Mouse (Mus musculus): ENCODE results near the gene Flt4. TPM values are rescaled to one million over a fixed set of nuclear protein-coding genes. Genes with fewer than 3 reads are reported as not detected.

The Flt4 gene
- total and polyA plus RNA-seq, 3 experiments: 0.08 to 0.13 TPM; not detected in 1

DNA sequence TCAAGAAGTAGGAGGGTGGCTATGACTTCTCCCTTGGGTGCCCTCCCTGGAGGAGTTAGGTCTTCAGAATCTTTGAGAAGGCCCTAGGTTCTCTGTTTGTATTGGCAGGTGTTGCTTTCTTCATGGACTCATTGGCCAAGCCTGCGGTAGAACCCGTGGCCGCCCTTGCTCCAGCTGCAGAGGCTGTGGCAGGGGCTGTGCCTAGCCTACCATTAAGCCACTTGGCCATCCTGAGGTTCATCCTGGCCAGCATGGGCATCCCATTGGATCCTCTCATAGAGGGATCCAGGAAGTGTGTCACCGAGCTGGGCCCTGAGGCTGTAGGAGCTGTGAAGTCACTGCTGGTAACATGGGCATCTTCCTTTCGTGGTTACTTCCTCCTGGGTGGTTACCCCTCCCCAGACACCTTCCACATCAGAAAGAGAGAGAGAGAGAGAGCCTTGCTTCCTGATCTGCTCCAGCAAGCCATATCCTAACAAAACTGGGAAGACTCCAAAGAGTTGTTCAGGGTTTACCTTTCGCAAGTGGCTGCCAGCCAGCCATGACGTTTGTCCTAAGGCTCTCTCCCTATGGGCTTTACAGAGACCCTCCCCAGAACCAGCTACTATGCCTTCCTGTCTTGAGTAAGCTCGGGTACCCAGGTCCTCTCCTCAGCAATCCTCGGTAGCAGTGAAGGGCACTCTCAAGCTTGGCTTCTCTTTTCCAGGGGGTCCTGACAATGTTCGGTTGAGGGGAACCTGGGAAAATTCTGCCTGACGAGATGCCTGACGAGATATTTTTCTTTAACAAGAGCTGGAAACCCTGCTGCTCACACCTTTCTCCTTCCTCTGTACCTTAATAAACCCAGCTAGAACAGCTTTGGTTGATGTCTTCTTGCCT is 55.4 kb downstream of the Flt4 start:
- no peak overlapping the region for H3K4me3 ChIP-seq (ENCODE audit: control insufficient read depth in 1 of 2, insufficient read depth in 1 of 2, low read depth in 2 of 2, low read length in 2 of 2)
- no peaks in the 10 kb centered on the region for H3K9me3 ChIP-seq (replicated peaks; ENCODE audit: insufficient read depth, low read length)
- TF ChIP-seq HCFC1 (IDR thresholded peaks at IDR 0.05; ENCODE audit: low read depth, low read length) (no peak), ZMIZ1 (IDR thresholded peaks at IDR 0.05; ENCODE audit: low read depth, low read length) (no peak), ELF1 (IDR thresholded peaks at IDR 0.05; ENCODE audit: low read depth, low read length) (no peak), SMC3 (IDR thresholded peaks at IDR 0.05; ENCODE audit: low read depth, low read length) (no peak), MAFK (IDR thresholded peaks at IDR 0.05; ENCODE audit: borderline replicate concordance, low read depth, low read length) (no peak), MAZ (IDR thresholded peaks at IDR 0.05; ENCODE audit: low read depth, low read length) (no peak), ZC3H11A (IDR thresholded peaks at IDR 0.05; ENCODE audit: low read depth, low read length) (no peak), SIN3A (IDR thresholded peaks at IDR 0.05; ENCODE audit: low read length) (no peak), CTCF (IDR thresholded peaks at IDR 0.05 in 2 of 3, conservative IDR thresholded peaks at IDR 0.05 in 1 of 3; ENCODE audit: control insufficient read depth in 1 of 3, insufficient read depth in 1 of 3, low read depth in 2 of 3, low read length in 3 of 3, poor library complexity in 1 of 3, severe bottlenecking in 1 of 3) (no peak), ETS1 (IDR thresholded peaks at IDR 0.05; ENCODE audit: low read depth, low read length) (no peak), ZNF384 (IDR thresholded peaks at IDR 0.05; ENCODE audit: low read depth, low read length) (no peak), KAT2A (conservative IDR thresholded peaks at IDR 0.05; ENCODE audit: low read depth, low read length) (no peak), EP300 (IDR thresholded peaks at IDR 0.05; ENCODE audit: low read depth in 1 of 2, low read length in 2 of 2) (no peak), POLR2AphosphoS5 (IDR thresholded peaks at IDR 0.05; ENCODE audit: borderline replicate concordance, low read depth, low read length) (no peak), GABPA (IDR thresholded peaks at IDR 0.05; ENCODE audit: low read depth, low read length) (no peak)
- H3K9ac ChIP-seq (ENCODE audit: control insufficient read depth, low read depth, low read length, poor library complexity, severe bottlenecking): no peak overlapping the region
- peaks cover 0 to 8% of the 10 kb centered on the region in 2 experiments; a peak in 2 of 4 replicates for H3K36me3 ChIP-seq (ENCODE audit: control insufficient read depth in 1 of 2, insufficient read depth in 2 of 2, low read length in 2 of 2)
- no peaks in the 10 kb centered on the region for H3K79me2 ChIP-seq (ENCODE audit: control insufficient read depth, insufficient read depth, low read length, poor library complexity)
- peaks cover 5 to 9% of the 10 kb centered on the region in 2 experiments for H3K4me1 ChIP-seq (ENCODE audit: control insufficient read depth in 1 of 2, insufficient read depth in 2 of 2, low read length in 2 of 2)
- DNase-seq (ENCODE audit: low read depth, low spot score): no peak
- no peaks in the 10 kb centered on the region for H3K27me3 ChIP-seq (ENCODE audit: control insufficient read depth in 1 of 2, insufficient read depth in 2 of 2, low read length in 2 of 2)
- H3K27ac ChIP-seq (ENCODE audit: control insufficient read depth, low read depth, low read length): no peak overlapping the region

DNA sequence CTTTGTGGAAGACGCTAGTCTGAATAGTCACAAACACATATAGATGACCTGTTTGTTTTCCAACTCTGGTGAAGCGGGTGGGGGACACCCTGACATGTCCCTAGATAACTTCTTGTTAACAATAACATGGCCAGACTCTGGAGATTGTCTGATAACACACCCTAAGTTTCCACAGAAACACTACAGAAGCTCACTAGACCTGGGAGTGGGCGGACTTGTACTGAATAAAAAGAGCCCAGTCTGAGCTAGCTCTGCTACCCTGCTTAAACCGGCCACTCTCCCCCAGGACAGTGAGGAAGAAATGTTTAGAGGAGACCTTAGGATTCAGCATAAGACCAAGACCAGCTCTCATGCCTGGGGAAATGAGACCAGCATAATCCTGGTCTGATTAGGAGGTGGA is 56.4 kb downstream of the Flt4 start:
- no peak for DNase-seq (ENCODE audit: low read depth, low spot score)
- Histone ChIP-seq H3K9ac (ENCODE audit: control insufficient read depth, low read depth, low read length, poor library complexity, severe bottlenecking) (no peak overlapping the region), H3K36me3 (ENCODE audit: control insufficient read depth in 1 of 2, insufficient read depth in 2 of 2, low read length in 2 of 2) (peaks cover 2 to 8% of the 10 kb centered on the region in 2 experiments; a peak in 3 of 4 replicates), H3K9me3 (replicated peaks; ENCODE audit: insufficient read depth, low read length) (no peaks in the 10 kb centered on the region), H3K27ac (ENCODE audit: control insufficient read depth, low read depth, low read length) (no peak overlapping the region), H3K4me3 (ENCODE audit: control insufficient read depth in 1 of 2, insufficient read depth in 1 of 2, low read depth in 2 of 2, low read length in 2 of 2) (no peak overlapping the region), H3K4me1 (ENCODE audit: control insufficient read depth in 1 of 2, insufficient read depth in 2 of 2, low read length in 2 of 2) (peaks cover 5 to 9% of the 10 kb centered on the region in 2 experiments), H3K79me2 (ENCODE audit: control insufficient read depth, insufficient read depth, low read length, poor library complexity) (no peaks in the 10 kb centered on the region), H3K27me3 (ENCODE audit: control insufficient read depth in 1 of 2, insufficient read depth in 2 of 2, low read length in 2 of 2) (no peaks in the 10 kb centered on the region)
- TF ChIP-seq TBP (IDR thresholded peaks at IDR 0.05; ENCODE audit: low read depth, low read length): no peak
- no peak for TF ChIP-seq POLR2AphosphoS5 (IDR thresholded peaks at IDR 0.05; ENCODE audit: borderline replicate concordance, low read depth, low read length)
- no peak for TF ChIP-seq ETS1 (IDR thresholded peaks at IDR 0.05; ENCODE audit: low read depth, low read length)
- TF ChIP-seq ZC3H11A (IDR thresholded peaks at IDR 0.05; ENCODE audit: low read depth, low read length): no peak
- TF ChIP-seq CHD1 (IDR thresholded peaks at IDR 0.05; ENCODE audit: low read depth, low read length): no peak
- TF ChIP-seq CTCF (IDR thresholded peaks at IDR 0.05 in 2 of 3, conservative IDR thresholded peaks at IDR 0.05 in 1 of 3; ENCODE audit: control insufficient read depth in 1 of 3, insufficient read depth in 1 of 3, low read depth in 2 of 3, low read length in 3 of 3, poor library complexity in 1 of 3, severe bottlenecking in 1 of 3): no peak
- no peak for TF ChIP-seq NRF1 (IDR thresholded peaks at IDR 0.05; ENCODE audit: insufficient read depth, low read depth, low read length, poor library complexity, severe bottlenecking)
- no peak for TF ChIP-seq ZKSCAN1 (IDR thresholded peaks at IDR 0.05; ENCODE audit: low read depth, low read length)

All from MEL (cell line).